Mouse (Mus musculus): ENCODE measurements around the gene Lipc. TPM values are rescaled to one million over a fixed set of nuclear protein-coding genes. Genes with fewer than 3 reads are reported as not detected.

Lipc gene
- polyA plus RNA-seq, 1 experiment from 2014 or later = not detected

GRCm38 (mm10) chr9:70878157-70878556 is 73.9 kb downstream of the Lipc start:
- no peak overlapping the region for H3K4me3 ChIP-seq (ENCODE audit: low read depth, low read length)
- H3K4me2 ChIP-seq (replicated peaks; ENCODE audit: low read depth) = no peak overlapping the region
- H3K36me3 ChIP-seq (ENCODE audit: control insufficient read depth, insufficient read depth) = no peaks in the 10 kb centered on the region
- H3K27me3 ChIP-seq (replicated peaks; ENCODE audit: control insufficient read depth, insufficient read depth, low read length) = no peaks in the 10 kb centered on the region
- no peak overlapping the region for H3K9ac ChIP-seq (ENCODE audit: low read depth, low read length)
- no peak for TF ChIP-seq CTCF (IDR thresholded peaks at IDR 0.05; ENCODE audit: low read depth)
- 91% methylated on average over 5 of the region's 5 CpGs for WGBS
- no peak overlapping the region for H3K27ac ChIP-seq (ENCODE audit: low read depth, low read length)
- no peaks in the 10 kb centered on the region for H3K4me1 ChIP-seq (replicated peaks; ENCODE audit: control insufficient read depth, insufficient read depth, low read length)
- no peaks in the 10 kb centered on the region for H3K9me3 ChIP-seq (ENCODE audit: control insufficient read depth)
- ATAC-seq = no peak

GRCm38 (mm10) chr9:70875490-70875889 is 76.5 kb downstream of the Lipc start:
- Histone ChIP-seq H3K27ac (ENCODE audit: low read depth, low read length) (no peak overlapping the region), H3K36me3 (ENCODE audit: control insufficient read depth, insufficient read depth) (no peaks in the 10 kb centered on the region), H3K4me2 (replicated peaks; ENCODE audit: low read depth) (no peak overlapping the region), H3K27me3 (replicated peaks; ENCODE audit: control insufficient read depth, insufficient read depth, low read length) (no peaks in the 10 kb centered on the region), H3K9ac (ENCODE audit: low read depth, low read length) (no peak overlapping the region), H3K4me3 (ENCODE audit: low read depth, low read length) (no peak overlapping the region), H3K9me3 (ENCODE audit: control insufficient read depth) (no peaks in the 10 kb centered on the region), H3K4me1 (replicated peaks; ENCODE audit: control insufficient read depth, insufficient read depth, low read length) (no peaks in the 10 kb centered on the region)
- 54% methylated on average over 4 of the region's 4 CpGs for WGBS
- no peak for ATAC-seq
- no peak for TF ChIP-seq CTCF (IDR thresholded peaks at IDR 0.05; ENCODE audit: low read depth)

GRCm38 (mm10) chr9:70875059-70875458 is 77.0 kb downstream of the Lipc start:
- Histone ChIP-seq H3K4me2 (replicated peaks; ENCODE audit: low read depth) (no peak overlapping the region), H3K27ac (ENCODE audit: low read depth, low read length) (no peak overlapping the region), H3K9me3 (ENCODE audit: control insufficient read depth) (no peaks in the 10 kb centered on the region), H3K9ac (ENCODE audit: low read depth, low read length) (no peak overlapping the region), H3K4me3 (ENCODE audit: low read depth, low read length) (no peak overlapping the region), H3K27me3 (replicated peaks; ENCODE audit: control insufficient read depth, insufficient read depth, low read length) (no peaks in the 10 kb centered on the region), H3K36me3 (ENCODE audit: control insufficient read depth, insufficient read depth) (no peaks in the 10 kb centered on the region), H3K4me1 (replicated peaks; ENCODE audit: control insufficient read depth, insufficient read depth, low read length) (no peaks in the 10 kb centered on the region)
- no peak for ATAC-seq
- WGBS = 70% methylated on average over 4 of the region's 4 CpGs
- no peak for TF ChIP-seq CTCF (IDR thresholded peaks at IDR 0.05; ENCODE audit: low read depth)

- ATAC-seq = no peak
- Histone ChIP-seq H3K9me3 (ENCODE audit: control insufficient read depth) (no peaks in the 10 kb centered on the region), H3K36me3 (ENCODE audit: control insufficient read depth, insufficient read depth) (no peaks in the 10 kb centered on the region), H3K4me3 (ENCODE audit: low read depth, low read length) (no peak overlapping the region), H3K27ac (ENCODE audit: low read depth, low read length) (no peak overlapping the region), H3K27me3 (replicated peaks; ENCODE audit: control insufficient read depth, insufficient read depth, low read length) (no peaks in the 10 kb centered on the region), H3K4me1 (replicated peaks; ENCODE audit: control insufficient read depth, insufficient read depth, low read length) (no peaks in the 10 kb centered on the region), H3K4me2 (replicated peaks; ENCODE audit: low read depth) (no peak overlapping the region), H3K9ac (ENCODE audit: low read depth, low read length) (no peak overlapping the region)
- TF ChIP-seq CTCF (IDR thresholded peaks at IDR 0.05; ENCODE audit: low read depth) = no peak
- WGBS = 87% methylated on average over 8 of the region's 8 CpGs
Measured at GRCm38 (mm10) chr9:70872675-70873074, 79.4 kb downstream of the Lipc start.

- ATAC-seq = no peak
- 94% methylated on average over 4 of the region's 4 CpGs for WGBS
- Histone ChIP-seq H3K36me3 (ENCODE audit: control insufficient read depth, insufficient read depth) (no peaks in the 10 kb centered on the region), H3K27ac (ENCODE audit: low read depth, low read length) (no peak overlapping the region), H3K4me1 (replicated peaks; ENCODE audit: control insufficient read depth, insufficient read depth, low read length) (no peaks in the 10 kb centered on the region), H3K4me2 (replicated peaks; ENCODE audit: low read depth) (no peak overlapping the region), H3K9me3 (ENCODE audit: control insufficient read depth) (no peaks in the 10 kb centered on the region), H3K4me3 (ENCODE audit: low read depth, low read length) (no peak overlapping the region), H3K9ac (ENCODE audit: low read depth, low read length) (no peak overlapping the region), H3K27me3 (replicated peaks; ENCODE audit: control insufficient read depth, insufficient read depth, low read length) (no peaks in the 10 kb centered on the region)
- TF ChIP-seq CTCF (IDR thresholded peaks at IDR 0.05; ENCODE audit: low read depth) = no peak
Measured at GRCm38 (mm10) chr9:70870326-70870725, 81.7 kb downstream of the Lipc start.

- H3K4me1 ChIP-seq (replicated peaks; ENCODE audit: control insufficient read depth, insufficient read depth, low read length) = no peaks in the 10 kb centered on the region; the same call in 1 of the 2 replicates
- TF ChIP-seq CTCF (IDR thresholded peaks at IDR 0.05; ENCODE audit: low read depth) = no peak
- no peak overlapping the region for H3K4me3 ChIP-seq (ENCODE audit: low read depth, low read length)
- ATAC-seq = peak; percentile 52
- H3K9ac ChIP-seq (ENCODE audit: low read depth, low read length) = no peak overlapping the region
- 58% methylated on average over 5 of the region's 5 CpGs for WGBS
- no peak overlapping the region for H3K4me2 ChIP-seq (replicated peaks; ENCODE audit: low read depth)
- no peaks in the 10 kb centered on the region for H3K9me3 ChIP-seq (ENCODE audit: control insufficient read depth)
- no peak overlapping the region for H3K27ac ChIP-seq (ENCODE audit: low read depth, low read length)
- no peaks in the 10 kb centered on the region for H3K36me3 ChIP-seq (ENCODE audit: control insufficient read depth, insufficient read depth)
- no peaks in the 10 kb centered on the region for H3K27me3 ChIP-seq (replicated peaks; ENCODE audit: control insufficient read depth, insufficient read depth, low read length)
Measured at GRCm38 (mm10) chr9:70869169-70869873, 82.7 kb downstream of the Lipc start.

Measured in intestine, postnatal 0 days (tissue).